Mouse (Mus musculus) layer of hippocampus, adult 18-20 months (tissue): ENCODE data around the gene Ttc17. TPM values are rescaled to one million over a fixed set of nuclear protein-coding genes. Genes with fewer than 3 reads are reported as not detected.

Source experiments
- DNase-seq, 2 experiments: peaks; one replicate each; pipeline ENCODE4 v3.0.0; 2022; ENCODE audit warnings: low spot score in 2 of 2
- total RNA-seq, 2 experiments: library from RNA; stranded (reverse); gene quantifications; 2 replicates each; pipeline ENCODE4 v1.2.3; 2021

Gene Ttc17
- total RNA-seq, 2 experiments from 2014 or later, result 35.6 to 43.3 TPM

DNA sequence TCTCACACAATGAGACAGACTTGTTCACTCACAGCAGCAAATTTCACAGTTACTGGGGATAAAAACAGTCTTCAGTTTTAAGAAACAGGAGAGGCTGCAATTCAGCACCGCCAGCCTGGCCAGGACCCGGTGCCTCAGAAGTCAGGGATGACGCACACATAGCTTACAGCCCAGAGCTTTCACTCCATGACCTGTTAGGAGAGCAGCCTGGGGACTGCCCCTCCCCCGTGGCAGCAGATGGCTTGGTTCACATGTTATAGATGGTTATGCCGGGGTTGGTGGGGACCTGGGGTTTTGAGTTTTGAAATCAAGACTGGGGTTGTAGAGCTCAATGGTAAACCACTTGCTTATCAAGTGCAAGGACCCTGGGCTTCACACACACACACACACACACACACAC lies 104.1 kb downstream of the Ttc17 start:
- no peak for DNase-seq

GRCm38 (mm10) chr2:94301749-94302148 lies 104.7 kb downstream of the Ttc17 start:
- DNase-seq, result no peak

DNA sequence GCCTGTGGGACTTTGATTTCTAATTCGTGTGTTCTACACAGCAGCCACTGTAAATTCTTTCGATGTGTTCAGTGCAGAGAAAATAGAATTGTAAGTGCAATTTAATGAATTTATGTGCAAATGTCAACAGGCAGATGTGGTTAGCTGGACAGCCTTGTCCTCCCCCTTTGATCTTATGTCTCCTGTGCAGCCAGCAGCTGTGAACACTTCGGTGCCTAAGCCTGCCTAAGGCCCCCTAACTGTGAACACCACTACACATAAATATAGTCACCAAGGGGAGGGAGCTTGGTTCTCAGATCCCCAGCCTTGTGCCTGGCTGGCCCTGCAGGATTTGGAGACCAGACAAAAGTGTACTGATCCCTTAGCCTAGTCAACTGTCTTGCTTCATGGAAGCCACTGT lies 109.0 kb downstream of the Ttc17 start:
- no peak for DNase-seq

GRCm38 (mm10) chr2:94290483-94290882 lies 116.0 kb downstream of the Ttc17 start:
- peak; percentile 67 to 80 for DNase-seq

GRCm38 (mm10) chr2:94289659-94290058 lies 116.8 kb downstream of the Ttc17 start:
- no peak for DNase-seq

DNA sequence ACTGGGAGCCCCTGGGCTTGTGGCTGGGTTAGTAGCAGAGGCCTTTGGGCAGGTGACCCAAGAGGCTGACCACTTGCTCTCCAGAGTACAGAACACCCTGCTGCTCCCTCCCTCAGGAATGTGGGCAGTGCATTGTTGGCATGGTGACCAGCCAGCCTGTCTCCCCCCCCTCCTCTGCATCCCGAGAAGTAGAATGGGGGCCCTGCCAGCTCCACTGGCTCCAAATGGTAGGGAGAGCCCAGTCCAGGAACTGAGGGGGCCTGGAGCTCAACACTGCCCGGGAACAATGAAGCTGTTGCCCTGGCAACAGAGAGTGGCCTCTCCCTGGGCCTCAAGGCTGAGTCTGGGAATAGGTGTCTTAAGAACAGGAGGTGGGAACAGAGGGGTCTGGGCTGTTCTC lies 117.3 kb downstream of the Ttc17 start:
- DNase-seq, result peak in 1 of 2 experiments; percentile 27

DNA sequence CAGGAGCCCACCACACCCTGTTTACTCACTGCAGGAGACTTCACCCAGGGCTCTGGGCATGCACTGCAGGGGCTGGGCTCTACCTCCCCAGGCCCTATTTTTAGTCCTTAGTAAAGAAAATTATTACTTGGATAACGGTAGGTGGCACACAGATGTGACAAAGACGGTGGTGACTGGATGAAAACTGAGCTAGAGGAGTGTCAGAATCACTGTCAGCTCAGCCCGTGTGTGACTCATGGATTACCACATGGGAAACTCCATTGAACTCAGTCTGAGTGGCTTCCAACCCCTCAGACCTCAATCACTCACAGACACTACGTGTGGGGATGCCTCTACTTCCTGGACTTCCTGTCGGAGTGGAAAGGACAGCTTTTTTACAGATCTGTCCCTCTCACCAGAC lies 118.4 kb downstream of the Ttc17 start:
- no peak for DNase-seq

GRCm38 (mm10) chr2:94287435-94287834 lies 119.1 kb downstream of the Ttc17 start:
- DNase-seq, result no peak

DNA sequence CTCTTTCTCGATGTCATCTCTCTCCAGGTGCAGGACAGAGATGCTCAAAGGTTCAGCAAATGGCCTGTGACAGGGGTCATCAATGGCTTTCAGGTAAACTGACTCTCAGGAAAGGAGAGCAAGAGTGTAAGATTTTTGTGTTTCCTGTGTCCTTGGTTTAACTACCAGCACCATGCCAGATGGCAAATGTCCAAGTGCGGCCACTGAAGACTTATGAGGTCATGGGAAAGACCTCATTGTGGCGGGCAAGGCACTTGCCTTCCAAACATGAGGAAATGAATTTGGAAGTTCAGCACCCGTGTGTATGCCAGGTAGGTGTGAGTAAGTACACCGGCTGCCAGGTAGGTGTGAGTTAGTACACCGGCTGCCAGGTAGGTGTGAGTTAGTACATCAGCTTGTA lies 123.0 kb downstream of the Ttc17 start:
- DNase-seq, result no peak

DNA sequence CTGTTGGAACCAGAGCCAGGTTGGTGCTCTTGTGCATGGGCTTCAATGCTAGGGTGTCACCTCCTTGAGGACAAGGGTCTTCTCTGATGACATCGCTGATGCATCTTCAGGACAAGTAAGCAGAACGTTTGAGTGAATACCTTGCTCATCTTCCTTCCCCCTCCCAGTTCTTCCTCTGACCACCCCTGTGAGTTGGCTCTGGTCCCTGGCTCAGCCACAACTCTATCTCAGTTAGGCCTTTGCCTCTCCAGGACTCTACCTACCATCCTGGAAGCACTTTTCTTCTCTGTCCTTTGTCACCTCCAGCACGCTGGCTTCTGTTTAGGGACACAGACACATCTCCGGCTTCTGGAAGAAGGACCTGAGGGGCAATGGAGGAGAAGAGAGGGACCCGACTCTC lies 126.9 kb downstream of the Ttc17 start:
- DNase-seq, result no peak

GRCm38 (mm10) chr2:94276103-94276502 lies 130.4 kb downstream of the Ttc17 start:
- no peak for DNase-seq

DNA sequence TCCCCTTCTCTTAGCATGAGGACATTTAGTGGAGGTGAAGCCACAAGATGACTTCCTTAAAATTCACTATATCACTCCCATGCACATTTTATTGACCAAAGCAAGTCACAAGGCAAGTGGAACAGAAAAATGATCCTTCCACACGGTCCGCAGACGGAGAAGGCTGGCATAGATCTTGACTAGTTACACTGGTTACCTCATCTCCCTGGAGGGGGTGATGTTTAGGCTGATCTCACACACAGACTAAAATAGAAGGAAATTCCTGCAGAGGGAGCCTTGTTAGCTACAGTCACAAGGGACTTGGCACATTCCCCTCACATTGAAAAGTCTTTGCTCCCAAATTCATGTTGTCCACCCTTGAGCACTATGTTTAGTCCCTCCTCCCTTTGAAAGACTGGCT lies 130.8 kb downstream of the Ttc17 start:
- DNase-seq, result no peak

DNA sequence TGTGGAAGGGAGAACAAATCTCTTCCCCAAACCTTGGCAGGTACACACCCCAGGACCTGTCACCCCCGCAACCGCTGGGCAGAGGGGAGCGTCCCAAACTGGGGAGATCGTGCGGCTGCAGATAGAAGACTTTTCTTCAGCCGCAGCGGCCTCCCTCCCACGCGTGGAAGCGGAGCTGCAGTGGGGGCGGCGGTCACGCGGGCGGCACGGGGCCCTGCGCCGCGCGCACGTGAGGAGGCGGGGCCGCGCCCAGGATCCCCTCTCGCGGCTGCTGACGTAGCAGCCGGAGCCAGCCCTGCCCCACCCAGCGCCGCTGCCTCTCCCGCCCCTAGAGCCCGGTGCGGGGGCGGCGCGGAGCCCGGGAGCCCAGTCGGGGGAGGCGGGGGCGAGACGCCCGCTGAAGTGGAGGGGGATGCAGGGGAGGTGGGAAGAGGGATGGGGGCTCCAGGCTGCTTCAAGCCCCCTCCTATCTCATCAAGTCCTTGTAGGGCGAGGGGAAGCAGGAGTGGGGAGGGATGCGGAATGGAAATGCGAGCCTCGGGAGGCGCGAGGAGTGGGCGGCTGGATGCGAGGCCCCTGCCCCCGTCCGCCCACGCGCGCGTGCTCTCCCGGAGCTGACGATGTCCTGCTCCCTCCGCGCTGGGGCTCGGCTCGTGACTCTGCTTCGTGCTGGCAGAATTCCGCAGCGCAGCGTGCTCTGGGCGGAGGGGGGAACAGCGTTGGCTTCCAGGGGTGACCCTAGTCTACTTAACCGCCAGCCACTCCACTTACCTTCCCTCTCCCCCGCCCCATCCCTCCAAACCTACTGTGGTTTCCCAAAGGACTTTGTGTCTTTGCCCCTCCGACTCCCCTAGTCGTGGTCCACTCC lies 133.1 kb downstream of the Ttc17 start:
- DNase-seq, result peak; percentile 78 to 83

- DNase-seq, result no peak
Observed at GRCm38 (mm10) chr2:94271176-94271575, 135.3 kb downstream of the Ttc17 start.

GRCm38 (mm10) chr2:94268835-94269234 lies 137.7 kb downstream of the Ttc17 start:
- DNase-seq, result no peak

GRCm38 (mm10) chr2:94267213-94267850 lies 139.2 kb downstream of the Ttc17 start:
- DNase-seq, result no peak

DNA sequence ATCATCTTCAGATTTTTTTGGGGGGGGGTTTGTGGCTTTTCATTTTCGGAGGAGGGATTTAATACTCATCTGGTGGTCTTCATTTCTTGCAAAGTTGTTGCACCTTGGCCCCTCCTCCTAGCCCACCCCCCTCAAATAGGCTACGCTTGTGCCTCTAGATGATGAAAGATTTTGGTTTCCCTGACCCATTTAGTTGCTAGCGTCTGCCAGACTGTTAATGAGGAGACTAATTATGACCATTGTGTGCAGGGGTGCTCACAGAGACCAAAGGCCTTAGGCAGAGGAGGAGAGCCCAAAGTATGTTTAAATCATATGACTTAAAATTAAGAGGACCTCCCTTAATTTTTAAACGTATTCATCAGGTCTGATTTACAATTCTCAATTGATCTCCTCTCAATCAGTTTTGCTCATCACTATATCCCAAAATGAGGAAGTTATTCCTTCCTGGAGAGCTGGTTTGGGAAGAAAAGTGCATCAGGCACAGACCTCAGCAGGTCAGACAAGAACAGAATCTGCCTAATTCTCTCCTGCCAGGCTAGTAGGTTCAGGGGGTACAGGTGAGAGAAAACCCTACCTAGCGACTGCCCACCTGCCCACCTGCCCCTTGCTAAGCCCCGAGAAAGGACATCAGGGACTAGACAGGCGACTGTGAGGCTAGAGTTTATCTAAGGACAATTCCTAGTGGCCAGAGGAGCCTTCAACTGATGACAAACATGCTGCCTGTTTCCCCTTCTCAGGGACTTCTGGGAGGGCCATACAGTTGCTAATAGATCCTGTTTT lies 139.9 kb downstream of the Ttc17 start:
- no peak for DNase-seq

DNA sequence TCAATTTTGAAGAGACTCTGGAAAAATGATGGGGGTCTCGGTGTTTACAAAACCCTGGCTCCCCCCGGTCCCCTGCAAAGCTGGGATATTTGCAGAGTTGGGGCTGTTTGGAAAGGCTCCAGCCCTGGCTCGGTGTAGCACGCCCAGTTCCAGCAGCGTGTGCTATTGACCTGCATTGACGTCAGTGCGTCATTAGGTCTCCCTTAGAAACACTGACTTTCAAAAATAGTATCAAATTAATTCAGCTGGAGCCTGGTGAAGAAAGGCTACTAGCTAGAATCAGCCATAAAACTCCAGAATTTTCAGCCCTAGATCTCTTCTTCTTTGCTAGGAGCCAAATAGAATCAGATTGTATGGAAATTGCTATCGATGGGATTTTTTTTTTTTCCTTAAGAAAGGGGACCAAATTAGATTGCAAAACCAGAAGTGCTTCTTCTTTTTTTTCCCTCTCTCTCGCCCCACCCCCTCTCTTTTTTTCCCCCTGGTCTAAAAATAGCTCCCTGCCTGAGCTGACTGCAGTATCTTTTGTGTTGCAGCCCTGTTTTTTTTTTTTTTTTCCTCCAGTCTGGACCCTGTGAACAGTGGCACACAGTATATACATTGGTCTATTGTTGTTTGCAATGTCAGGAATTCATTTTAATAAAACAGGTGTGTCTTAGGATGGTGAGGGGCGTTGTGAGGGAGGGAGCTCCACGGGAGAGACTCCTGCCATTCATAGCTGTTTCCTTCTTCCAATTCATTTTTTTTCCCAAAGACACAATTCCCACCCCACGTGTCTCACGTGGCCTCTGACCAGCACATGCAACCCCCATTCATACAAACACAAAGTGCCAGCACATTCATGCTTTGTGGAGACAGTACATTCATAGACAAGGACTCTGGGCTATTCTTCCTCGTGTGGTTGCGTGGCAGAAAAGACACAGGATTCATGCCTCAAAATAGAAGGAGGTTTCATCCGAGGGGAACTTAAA lies 141.0 kb downstream of the Ttc17 start:
- peak in 1 of 2 experiments; percentile 70 for DNase-seq

GRCm38 (mm10) chr2:94264631-94265098 lies 141.8 kb downstream of the Ttc17 start:
- DNase-seq, result no peak

GRCm38 (mm10) chr2:94264006-94264405 lies 142.5 kb downstream of the Ttc17 start:
- DNase-seq, result no peak
